Mouse (Mus musculus): ENCODE data around the gene Pcca.

GRCm38 (mm10) chr14:122825464-122825863 is 291.3 kb downstream of the Pcca start:
- TF ChIP-seq POLR2A (IDR thresholded peaks at IDR 0.05; ENCODE audit: insufficient read length, low read depth) = no peak
- no peak for TF ChIP-seq MYOG (IDR thresholded peaks at IDR 0.05; ENCODE audit: control insufficient read depth in 1 of 3, insufficient read depth in 1 of 3, insufficient read length in 2 of 3, low read depth in 2 of 3)
- TF ChIP-seq USF1 (IDR thresholded peaks at IDR 0.05; ENCODE audit: low read depth) = no peak
- TF ChIP-seq TCF12 (IDR thresholded peaks at IDR 0.05; ENCODE audit: insufficient read depth, poor library complexity, severe bottlenecking) = no peak
- no peak for TF ChIP-seq CEBPB (IDR thresholded peaks at IDR 0.05; ENCODE audit: insufficient read depth, poor library complexity, severe bottlenecking)
- TF ChIP-seq SRF (IDR thresholded peaks at IDR 0.05; ENCODE audit: control insufficient read depth, insufficient read length, low read depth) = no peak
- TF ChIP-seq MAX (IDR thresholded peaks at IDR 0.05; ENCODE audit: low read depth) = no peak
- no peak for TF ChIP-seq TCF3 (IDR thresholded peaks at IDR 0.05; ENCODE audit: insufficient read length, low read depth)
- no peak for TF ChIP-seq E2F4 (IDR thresholded peaks at IDR 0.05; ENCODE audit: insufficient read depth)

Measured in myocyte (in vitro differentiated cells).